Mouse (Mus musculus) bone marrow, adult 2 months (tissue): ENCODE results near the gene Avpi1.

Experiments used
- CTCF ChIP-seq: fragments of 200-500 bp; IDR thresholded peaks from 2 replicates; pipeline ENCODE4 v1.5.1; 2011; ENCODE audit warnings: low read length, control low read depth; ENCODE audit not compliant: control insufficient read depth, insufficient read depth
- POLR2A ChIP-seq: fragments of 200-500 bp; IDR thresholded peaks from 2 replicates; pipeline ENCODE4 v1.6.1; 2011; ENCODE audit warnings: low read depth, mild to moderate bottlenecking, control low read depth, low read length, borderline replicate concordance; ENCODE audit not compliant: control insufficient read depth

- TF ChIP-seq POLR2A (no peak), CTCF (no peak)
Observed at GRCm38 (mm10) chr19:42176841-42177240, 48.0 kb upstream of the Avpi1 start.
